Mouse (Mus musculus): Measurements from ENCODE around the gene Slc38a3.

Slc38a3 gene

GRCm38 (mm10) chr9:107669480-107669945 lies at the start of gene Slc38a3:
Gene Slc38a3, minus strand, starts transcription at chr9:107669530.
- DNase-seq (ENCODE audit: low spot score) = no peak

GRCm38 (mm10) chr9:107716951-107717350 lies 47.6 kb upstream of the Slc38a3 start:
- DNase-seq (ENCODE audit: low spot score) = no peak

DNA sequence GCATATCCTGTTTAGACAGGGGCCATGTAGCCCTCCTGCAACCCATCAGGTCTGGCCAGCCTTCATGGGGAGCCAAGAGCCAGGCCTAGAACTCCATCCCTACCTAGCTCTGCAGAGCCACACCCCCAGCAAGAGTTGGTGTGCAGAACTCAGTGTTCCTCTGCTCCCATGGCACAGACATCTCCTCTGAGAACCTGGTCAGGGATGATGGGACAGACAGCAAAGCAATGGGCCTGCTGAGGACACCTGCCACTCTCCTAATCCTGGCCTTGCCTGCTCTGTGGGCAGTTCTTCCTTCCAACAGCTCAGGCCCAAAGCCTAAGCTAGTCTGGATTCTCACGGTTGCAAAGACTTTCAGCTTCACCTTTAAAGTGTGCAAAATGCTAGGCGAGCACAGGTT lies 46.3 kb upstream of the Slc38a3 start:
- DNase-seq (ENCODE audit: low spot score) = no peak

DNA sequence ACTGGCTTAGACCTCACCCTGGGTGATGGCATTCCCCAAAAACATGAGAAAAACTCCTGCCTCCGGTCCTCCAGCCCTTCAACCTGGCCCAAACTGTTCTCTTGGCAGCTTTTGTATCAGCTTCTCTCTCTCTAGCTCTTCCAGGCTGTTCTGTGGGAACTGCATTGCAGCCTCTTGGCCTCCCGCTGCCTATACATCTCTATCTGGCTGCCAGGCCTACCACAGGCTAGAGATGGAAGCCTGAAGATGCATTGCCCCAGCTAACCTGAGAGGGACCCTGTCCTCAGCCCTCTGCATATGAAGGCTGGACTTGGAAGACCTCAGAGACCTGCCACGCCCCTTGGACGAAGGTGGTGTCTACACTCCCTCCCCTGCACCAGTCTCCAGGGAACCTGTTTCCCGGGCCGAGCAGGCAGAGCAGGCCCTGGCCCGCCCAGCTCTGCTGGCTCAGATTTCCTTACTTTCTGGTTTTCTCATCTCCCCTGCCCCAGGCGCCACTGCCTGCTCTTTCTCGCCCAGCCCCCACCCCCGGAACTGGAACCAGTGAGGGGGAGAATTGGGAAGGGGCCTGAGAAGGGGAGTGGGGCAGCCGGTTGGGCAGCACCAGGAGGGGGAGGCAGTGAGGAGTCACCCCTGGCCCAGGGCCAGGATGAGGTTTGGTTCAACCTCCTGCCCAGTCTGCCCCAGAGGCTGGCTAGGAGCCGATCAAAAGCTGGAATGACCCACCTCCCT lies 45.1 kb upstream of the Slc38a3 start:
- no peak for DNase-seq (ENCODE audit: low spot score)

- DNase-seq (ENCODE audit: low spot score) = peak; percentile 37
These were observed 40.6 kb upstream of the Slc38a3 start, which contains the start of gene Sema3f for GRCm38 (mm10) chr9:107709697-107710483. Gene Sema3f, minus strand, starts transcription at chr9:107710475.

- DNase-seq (ENCODE audit: low spot score) = no peak
These were observed 39.9 kb upstream of the Slc38a3 start for GRCm38 (mm10) chr9:107709096-107709696.

- DNase-seq (ENCODE audit: low spot score) = no peak
These were observed 39.2 kb upstream of the Slc38a3 start for GRCm38 (mm10) chr9:107708439-107709095.

- DNase-seq (ENCODE audit: low spot score) = no peak
These were observed 38.5 kb upstream of the Slc38a3 start for GRCm38 (mm10) chr9:107707701-107708438.

GRCm38 (mm10) chr9:107706781-107707211 lies 37.5 kb upstream of the Slc38a3 start:
- no peak for DNase-seq (ENCODE audit: low spot score)

- no peak for DNase-seq (ENCODE audit: low spot score)
These were observed 34.2 kb upstream of the Slc38a3 start for GRCm38 (mm10) chr9:107703337-107704122.

DNA sequence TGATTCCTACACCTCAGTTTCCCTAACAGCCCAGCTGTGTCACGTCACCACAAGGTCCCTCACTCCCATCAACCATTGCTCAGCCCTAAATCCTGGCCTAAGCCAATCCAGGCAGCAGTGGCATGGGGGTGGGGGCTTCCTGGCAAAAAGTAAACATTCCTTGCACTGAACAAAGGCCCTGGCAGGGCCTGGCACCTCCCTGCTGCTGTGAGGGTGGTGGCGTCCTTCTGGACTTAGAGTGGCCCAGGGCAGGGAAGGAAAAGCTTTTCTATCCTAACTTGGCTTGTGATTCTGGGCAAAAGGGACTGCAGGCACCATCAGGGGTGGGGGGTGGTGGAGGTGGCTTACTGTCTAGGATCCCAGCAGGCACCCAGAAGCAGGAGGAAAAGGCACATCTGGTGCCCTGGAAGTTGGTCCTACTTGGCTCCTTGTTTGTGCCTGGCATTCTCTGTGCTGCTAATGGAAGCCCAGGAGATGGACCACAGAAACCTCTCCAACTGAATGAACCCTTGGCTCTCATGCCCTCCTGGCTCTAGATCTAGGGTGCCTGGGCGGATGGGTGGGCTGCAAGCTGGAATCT lies 33.4 kb upstream of the Slc38a3 start:
- DNase-seq (ENCODE audit: low spot score) = no peak

DNA sequence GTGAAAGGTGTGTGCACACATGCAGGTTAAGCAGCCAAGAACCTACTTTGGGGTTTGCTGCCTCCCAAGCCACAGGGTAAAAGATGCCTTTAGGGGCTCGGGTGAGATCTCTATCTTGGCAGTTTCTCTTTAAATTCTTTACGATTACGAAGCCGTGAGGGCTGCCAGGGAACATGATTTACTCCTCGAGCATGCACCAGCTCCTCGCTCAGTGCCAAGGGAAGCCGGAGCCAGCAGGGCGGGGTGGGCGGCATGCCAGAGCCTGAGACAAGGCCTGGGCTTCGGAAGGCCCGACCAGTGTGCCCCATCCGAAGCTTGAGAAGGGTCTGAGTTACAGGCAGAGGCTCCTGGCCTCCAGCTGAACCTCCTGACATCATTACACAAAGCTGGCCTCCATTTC lies 32.3 kb upstream of the Slc38a3 start:
- peak; percentile 70 for DNase-seq (ENCODE audit: low spot score)

- peak; percentile 50 for DNase-seq (ENCODE audit: low spot score)
These were observed 30.8 kb upstream of the Slc38a3 start for GRCm38 (mm10) chr9:107700114-107700571.

GRCm38 (mm10) chr9:107699376-107699980 lies 30.1 kb upstream of the Slc38a3 start:
- DNase-seq (ENCODE audit: low spot score) = no peak

DNA sequence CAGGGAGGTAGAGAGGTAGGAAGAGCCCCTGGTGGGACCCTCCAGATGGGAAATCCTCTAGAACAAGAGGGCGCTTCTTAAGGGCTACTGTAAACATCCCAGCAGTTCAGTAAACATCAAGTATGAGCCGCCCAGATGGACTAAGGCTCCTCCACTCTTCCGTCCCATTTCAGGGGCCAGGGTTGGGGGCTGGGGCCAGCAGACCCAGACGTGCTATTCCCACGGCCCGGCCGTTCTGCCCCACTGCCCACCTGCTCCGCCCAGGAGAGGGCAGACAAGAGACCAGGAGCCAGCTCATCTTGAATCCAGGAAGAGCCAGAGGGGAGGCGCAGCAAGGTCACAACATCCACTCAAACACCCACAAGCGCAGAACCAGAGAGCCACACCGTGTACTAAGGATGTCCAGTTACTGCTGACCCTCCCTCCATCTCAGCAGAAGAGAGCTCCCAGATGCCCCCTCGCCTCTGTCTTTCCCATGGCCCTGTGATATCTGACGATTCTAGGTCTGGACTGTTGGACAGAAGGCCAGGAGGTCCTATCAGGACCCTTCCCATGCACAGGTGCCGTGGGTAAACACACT lies 29.4 kb upstream of the Slc38a3 start:
- no peak for DNase-seq (ENCODE audit: low spot score)

DNA sequence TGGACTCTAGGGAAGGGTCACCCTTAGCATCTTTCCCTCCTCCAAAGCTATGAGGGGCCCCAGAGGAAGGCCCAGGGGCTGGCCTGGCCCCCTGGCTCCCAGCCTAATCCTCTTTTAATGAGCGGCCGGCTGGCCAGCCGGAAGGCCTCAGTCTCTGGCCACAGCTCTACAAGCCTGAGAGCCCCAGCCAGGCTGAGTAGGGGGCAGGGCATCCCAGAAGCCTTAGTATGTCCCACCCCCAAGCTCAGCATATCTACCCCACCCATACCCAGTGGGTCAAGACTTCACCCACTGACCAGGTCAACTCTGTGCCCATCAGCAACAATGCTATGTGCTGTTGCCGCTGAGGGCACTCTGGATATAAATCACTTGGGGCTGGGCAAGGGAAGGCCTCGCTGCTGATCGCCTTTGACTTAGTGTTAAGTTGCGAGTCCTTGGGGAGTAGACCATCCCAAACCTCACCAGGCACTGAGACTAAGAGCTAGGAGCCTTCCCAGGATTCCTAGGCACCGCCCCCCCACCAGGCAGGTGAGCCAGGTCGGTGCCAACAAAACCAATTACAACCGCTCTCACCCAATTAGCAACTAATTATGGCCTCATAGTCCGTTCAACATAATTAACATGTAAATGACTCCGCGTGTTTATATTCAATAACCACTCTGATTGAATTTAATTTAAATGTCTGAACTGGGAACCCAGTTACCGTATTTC lies 28.6 kb upstream of the Slc38a3 start:
- DNase-seq (ENCODE audit: low spot score) = no peak

DNA sequence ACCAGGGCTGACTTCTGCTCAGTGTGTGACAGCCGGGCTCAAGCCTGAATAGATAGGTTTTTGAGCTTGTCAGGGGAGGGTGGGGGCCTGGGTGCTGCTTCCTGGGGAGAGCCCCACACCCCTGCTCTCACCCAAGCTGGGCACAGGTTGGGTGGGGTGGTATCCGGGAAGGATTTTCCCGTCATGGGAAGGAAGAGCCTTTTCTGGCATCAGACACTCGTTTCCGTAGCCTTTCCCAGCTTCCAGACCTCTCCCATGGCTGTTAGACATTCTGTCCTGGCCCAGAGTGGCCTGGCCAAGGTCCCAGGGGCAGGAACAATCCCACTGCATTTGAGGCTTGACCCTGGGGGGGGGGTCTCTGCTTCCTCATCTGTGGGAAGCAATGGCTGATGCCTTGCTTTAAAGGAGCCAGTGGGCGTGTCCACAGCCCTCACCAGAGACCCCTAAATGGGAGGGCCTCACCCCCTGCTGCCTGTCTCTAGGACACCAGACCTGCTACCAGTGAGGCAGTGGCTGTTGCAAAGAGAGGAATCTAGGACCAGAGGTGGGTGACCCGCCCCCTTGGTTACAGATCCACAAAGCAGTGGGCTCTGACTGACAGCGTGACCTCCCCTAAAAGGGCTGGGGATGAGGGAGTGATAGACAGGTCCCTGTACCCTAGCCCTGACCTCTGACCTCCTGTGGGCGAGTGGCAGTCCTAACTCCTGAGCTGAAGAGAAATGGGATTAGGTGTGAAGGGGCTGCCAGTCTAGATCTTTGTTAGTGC lies 27.7 kb upstream of the Slc38a3 start:
- DNase-seq (ENCODE audit: low spot score) = no peak

DNA sequence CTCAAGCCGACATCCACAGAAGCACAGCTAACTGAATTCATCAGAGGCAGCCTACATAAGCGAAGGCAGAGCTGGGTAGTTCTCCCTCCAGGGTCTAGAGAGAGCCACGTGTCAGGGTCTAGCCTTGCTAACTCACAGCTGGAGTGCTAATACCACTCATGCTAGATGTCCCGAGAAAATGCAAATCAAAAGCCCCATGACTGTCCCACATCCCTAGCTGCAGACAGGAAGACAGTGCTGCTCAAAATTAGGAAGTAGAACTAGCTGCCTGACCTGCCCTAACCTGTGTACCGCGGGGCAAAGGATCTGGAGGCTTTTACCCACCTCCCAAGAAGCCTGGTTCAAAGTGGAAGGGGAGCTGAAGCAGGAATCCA lies 26.8 kb upstream of the Slc38a3 start:
- DNase-seq (ENCODE audit: low spot score) = no peak
